Mouse (Mus musculus): ENCODE measurements around the gene Hcrt.

GRCm38 (mm10) chr11:100722493-100723028, 40.2 kb downstream of the Hcrt start:
- no peak for TF ChIP-seq CTCF (IDR thresholded peaks at IDR 0.05; ENCODE audit: low read depth)
- no peak for TF ChIP-seq EP300 (IDR thresholded peaks at IDR 0.05; ENCODE audit: low read depth)
